Mouse (Mus musculus) limb, embryonic 12.5 days (tissue): ENCODE results near the gene Pard3. TPM values are rescaled to one million over a fixed set of nuclear protein-coding genes. Genes with fewer than 3 reads are reported as not detected.

Experiments used
- ATAC-seq: fragments of 200-750 bp; cut with Nextera tagmentation; 2 replicates; pipeline ENCODE4 v1.8.0; 2017; ENCODE audit warnings: low read depth, moderate TSS enrichment; ENCODE audit not compliant: insufficient number of reproducible peaks, insufficient read depth, low FRiP score, low TSS enrichment
- H3K27ac ChIP-seq: fragments of 300-500 bp; sonication (generic); 2 replicates; pipeline ENCODE4 v1.5.1; 2016; ENCODE audit warnings: mild to moderate bottlenecking, moderate library complexity
- H3K27me3 ChIP-seq: fragments of 300-500 bp; sonication (generic); 2 replicates; pipeline ENCODE4 v1.6.1; 2016; ENCODE audit warnings: mild to moderate bottlenecking, moderate library complexity
- H3K36me3 ChIP-seq: fragments of 300-500 bp; sonication (generic); 2 replicates; pipeline ENCODE4 v1.6.1; 2016; ENCODE audit warnings: mild to moderate bottlenecking, moderate library complexity
- H3K4me1 ChIP-seq: fragments of 300-500 bp; sonication (generic); replicated peaks from 2 replicates; pipeline ENCODE4 v1.6.1; 2016
- H3K4me2 ChIP-seq: fragments of 300-500 bp; sonication (generic); 2 replicates; pipeline ENCODE4 v1.6.1; 2016; ENCODE audit warnings: mild to moderate bottlenecking, moderate library complexity
- H3K4me3 ChIP-seq: fragments of 300-500 bp; sonication (generic); replicated peaks from 2 replicates; pipeline ENCODE4 v1.5.1; 2016; ENCODE audit warnings: mild to moderate bottlenecking
- H3K9ac ChIP-seq: fragments of 300-500 bp; sonication (generic); replicated peaks from 2 replicates; pipeline ENCODE4 v1.6.1; 2016; ENCODE audit warnings: mild to moderate bottlenecking, moderate library complexity
- H3K9me3 ChIP-seq: fragments of 300-500 bp; sonication (generic); 2 replicates; pipeline ENCODE4 v1.6.1; 2016; ENCODE audit warnings: mild to moderate bottlenecking, moderate library complexity
- WGBS: fragments of 180-500 bp; shearing (Covaris S2); methylation state at CpG from one replicate; pipeline ENCODE4 v1.1.7; 2016; 5-methylcytosine and 5-hydroxymethylcytosine counted together
- polyA plus RNA-seq: library from polyadenylated mRNA; unstranded; fragments of >200 nt; fragmentation: Nextera tagmentation; extraction: Ambion mirVana; gene quantifications from 2 replicates; pipeline ENCODE4 v1.2.1, GENCODE M21; 2016

Pard3 gene
- polyA plus RNA-seq, 1 experiment from 2014 or later: 50.6 TPM

DNA sequence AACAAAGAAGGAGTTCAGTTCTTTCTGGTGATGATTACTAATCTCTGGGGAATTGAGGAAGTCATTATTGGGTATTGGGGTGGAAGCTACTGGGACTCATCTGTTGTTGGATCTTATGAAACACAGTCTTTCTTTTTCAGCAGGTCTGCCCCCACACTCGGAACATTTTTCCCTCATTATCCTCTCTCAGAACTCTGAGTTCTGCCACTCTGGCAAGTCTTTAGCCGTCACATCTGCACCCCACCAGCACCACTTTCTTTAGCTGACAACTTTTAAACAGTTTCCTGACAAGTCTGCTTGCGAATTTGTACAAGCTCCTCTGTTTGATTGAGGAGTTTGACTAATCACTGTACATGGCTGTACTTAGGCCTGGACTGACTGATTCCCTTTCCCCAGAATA, 118.4 kb downstream of the Pard3 start:
- WGBS: 64% methylated on average over 3 of the region's 3 CpGs
- Histone ChIP-seq H3K36me3 (no peaks in the 10 kb centered on the region), H3K4me1 (peaks cover 50% of the 10 kb centered on the region), H3K27ac (no peak overlapping the region), H3K9me3 (no peaks in the 10 kb centered on the region), H3K9ac (no peak overlapping the region), H3K4me2 (no peak overlapping the region), H3K27me3 (no peaks in the 10 kb centered on the region), H3K4me3 (no peak overlapping the region)
- ATAC-seq: no peak

DNA sequence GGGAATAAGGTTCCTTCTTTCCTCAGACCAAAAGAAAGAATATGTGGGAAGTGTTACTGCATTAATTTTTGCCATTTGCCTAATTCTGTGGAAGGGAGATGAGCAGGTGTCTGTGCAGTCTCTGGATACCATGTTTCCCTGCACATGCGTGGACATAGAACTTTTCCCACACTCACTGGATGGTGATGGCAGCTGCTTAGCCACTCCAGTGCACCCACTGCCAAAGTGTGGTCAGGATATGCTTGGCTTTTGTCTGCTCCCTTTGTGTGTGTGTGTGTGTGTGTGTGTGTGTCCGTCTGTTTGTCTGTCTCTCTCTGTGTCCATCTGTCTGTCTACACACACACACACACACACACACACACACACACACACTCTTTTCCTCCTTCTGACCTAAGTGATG, 119.8 kb downstream of the Pard3 start:
- no peak overlapping the region for H3K4me2 ChIP-seq
- H3K36me3 ChIP-seq: no peaks in the 10 kb centered on the region
- no peaks in the 10 kb centered on the region for H3K9me3 ChIP-seq
- peaks cover 50% of the 10 kb centered on the region for H3K4me1 ChIP-seq
- H3K27me3 ChIP-seq: no peaks in the 10 kb centered on the region
- WGBS: 79% methylated on average over 2 of the region's 2 CpGs
- H3K4me3 ChIP-seq: no peak overlapping the region
- H3K9ac ChIP-seq: no peak overlapping the region
- no peak for ATAC-seq
- H3K27ac ChIP-seq: peak overlapping the region; percentile 26; the same call in 1 of the 2 replicates

DNA sequence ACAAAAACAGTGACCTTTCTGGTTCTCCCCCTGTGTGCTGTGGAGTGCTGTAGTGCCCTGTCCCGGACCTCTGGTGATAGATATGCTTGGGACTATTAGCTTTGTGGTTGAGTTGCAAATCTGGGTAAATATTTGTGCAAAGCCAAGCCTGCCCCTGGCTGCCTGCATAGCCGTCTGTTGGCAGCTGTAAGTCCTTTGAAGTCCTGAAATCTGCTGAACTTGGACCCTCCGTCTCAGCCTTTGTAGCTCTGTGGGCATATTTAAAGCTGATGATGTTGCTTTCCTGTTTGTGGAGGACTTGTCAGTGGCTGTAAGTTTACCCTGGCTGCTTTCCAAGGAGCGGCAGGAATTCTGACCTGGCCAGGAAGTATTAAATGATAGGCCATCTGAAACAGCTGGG, 120.3 kb downstream of the Pard3 start:
- Histone ChIP-seq H3K36me3 (no peaks in the 10 kb centered on the region), H3K4me1 (peaks cover 50% of the 10 kb centered on the region), H3K4me3 (no peak overlapping the region), H3K27ac (peak overlapping the region; percentile 26; the same call in 1 of the 2 replicates), H3K9ac (no peak overlapping the region), H3K27me3 (no peaks in the 10 kb centered on the region), H3K4me2 (no peak overlapping the region), H3K9me3 (no peaks in the 10 kb centered on the region)
- ATAC-seq: no peak
- WGBS: 6% methylated on average over 4 of the region's 4 CpGs

DNA sequence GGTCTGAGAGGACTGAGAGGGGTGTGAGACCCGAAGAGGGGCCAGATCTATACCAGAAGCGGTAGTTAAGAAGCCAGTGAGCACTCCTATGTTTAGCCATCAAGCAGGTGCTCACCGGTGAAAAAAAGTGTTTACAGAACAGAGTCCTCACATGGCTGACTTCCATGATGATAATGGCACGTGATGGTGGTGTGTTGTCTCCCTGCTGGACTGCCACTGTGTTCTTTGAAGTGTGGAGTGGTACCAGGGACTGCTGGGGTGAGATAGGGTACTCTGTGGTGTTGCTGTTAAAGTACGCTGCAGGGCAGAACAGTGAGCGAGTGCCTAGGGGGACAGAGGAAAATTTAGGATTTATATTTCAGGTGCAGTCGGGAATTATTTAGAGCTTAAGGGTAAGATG, 122.2 kb downstream of the Pard3 start:
- 47% methylated on average over 7 of the region's 7 CpGs for whole genome bisulfite sequencing
- H3K4me3 ChIP-seq: no peak overlapping the region
- H3K4me2 ChIP-seq: no peak overlapping the region
- H3K9ac ChIP-seq: no peak overlapping the region
- no peak for ATAC-seq
- no peaks in the 10 kb centered on the region for H3K36me3 ChIP-seq
- no peaks in the 10 kb centered on the region for H3K9me3 ChIP-seq
- no peak overlapping the region for H3K27ac ChIP-seq
- no peaks in the 10 kb centered on the region for H3K27me3 ChIP-seq
- H3K4me1 ChIP-seq: peaks cover 59% of the 10 kb centered on the region

DNA sequence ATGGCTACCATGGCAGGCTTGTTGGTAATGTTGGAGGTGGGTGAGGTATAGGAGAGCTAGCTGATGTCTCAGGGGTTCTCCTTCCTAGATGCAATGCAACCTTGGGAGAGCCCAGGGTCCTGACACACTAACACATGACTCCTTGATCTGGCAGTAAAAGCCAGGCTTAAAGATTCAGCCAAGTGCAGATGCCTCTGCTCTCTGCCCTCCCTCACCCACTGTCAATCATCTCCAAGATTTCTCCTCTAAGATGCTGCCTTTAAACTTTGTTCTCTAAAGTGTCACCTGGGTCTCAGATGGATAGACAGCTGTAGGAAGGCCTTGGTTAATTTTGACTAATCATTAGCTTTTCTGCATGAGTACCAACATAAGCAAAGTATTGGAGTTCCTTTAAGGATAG, 125.0 kb downstream of the Pard3 start:
- Histone ChIP-seq H3K4me1 (peaks cover 66% of the 10 kb centered on the region), H3K36me3 (no peaks in the 10 kb centered on the region), H3K9ac (no peak overlapping the region), H3K9me3 (no peaks in the 10 kb centered on the region), H3K27ac (no peak overlapping the region), H3K4me3 (no peak overlapping the region), H3K4me2 (no peak overlapping the region), H3K27me3 (no peaks in the 10 kb centered on the region)
- no peak for ATAC-seq

DNA sequence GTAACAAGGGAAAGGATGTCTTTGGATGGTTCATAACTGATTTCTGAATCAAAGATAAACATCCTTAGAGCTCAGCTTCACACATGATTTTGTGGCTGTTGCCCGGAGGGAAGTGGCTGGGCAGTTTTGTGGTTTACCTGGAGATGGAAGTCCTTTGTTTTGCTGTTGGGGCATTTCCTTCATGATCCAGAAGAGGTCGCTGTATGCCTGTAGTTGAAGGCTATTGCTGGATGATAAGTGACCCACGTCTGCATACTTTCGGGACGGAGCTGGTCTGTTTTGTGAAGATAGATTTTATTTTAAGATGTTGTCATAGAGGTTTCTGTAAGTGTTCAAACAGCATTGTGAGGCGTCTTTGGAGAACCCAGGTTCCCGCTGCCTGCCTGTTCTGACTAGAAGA, 126.7 kb downstream of the Pard3 start:
- peaks cover 64% of the 10 kb centered on the region for H3K4me1 ChIP-seq
- H3K36me3 ChIP-seq: no peaks in the 10 kb centered on the region
- no peaks in the 10 kb centered on the region for H3K27me3 ChIP-seq
- WGBS: 40% methylated on average over 7 of the region's 7 CpGs
- no peak overlapping the region for H3K9ac ChIP-seq
- H3K9me3 ChIP-seq: no peaks in the 10 kb centered on the region
- H3K4me2 ChIP-seq: no peak overlapping the region
- ATAC-seq: no peak
- no peak overlapping the region for H3K27ac ChIP-seq
- no peak overlapping the region for H3K4me3 ChIP-seq

DNA sequence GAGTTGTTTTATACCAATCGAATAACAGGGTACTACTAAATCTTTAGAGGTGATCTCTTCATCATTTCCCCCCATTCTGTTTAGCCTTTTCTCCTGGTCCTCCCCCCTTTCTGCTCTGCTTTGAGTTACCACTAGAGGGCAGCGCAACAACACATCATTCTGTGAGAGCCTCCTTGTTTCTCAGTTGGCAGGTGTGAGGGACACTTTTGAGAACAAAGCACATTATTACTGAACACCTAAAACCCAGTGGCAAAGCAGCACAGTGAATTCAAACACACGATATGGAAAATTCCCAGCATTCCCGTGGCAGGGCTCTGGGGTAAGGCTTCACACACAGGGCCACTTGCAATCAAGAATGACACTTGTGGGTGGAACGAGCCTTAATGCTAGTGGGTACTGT, 127.7 kb downstream of the Pard3 start:
- H3K4me3 ChIP-seq: no peak overlapping the region
- peaks cover 67% of the 10 kb centered on the region for H3K4me1 ChIP-seq
- ATAC-seq: no peak
- no peaks in the 10 kb centered on the region for H3K9me3 ChIP-seq
- no peak overlapping the region for H3K9ac ChIP-seq
- WGBS: 37% methylated on average over 5 of the region's 5 CpGs
- no peak overlapping the region for H3K27ac ChIP-seq
- H3K4me2 ChIP-seq: no peak overlapping the region
- no peaks in the 10 kb centered on the region for H3K27me3 ChIP-seq
- H3K36me3 ChIP-seq: no peaks in the 10 kb centered on the region

DNA sequence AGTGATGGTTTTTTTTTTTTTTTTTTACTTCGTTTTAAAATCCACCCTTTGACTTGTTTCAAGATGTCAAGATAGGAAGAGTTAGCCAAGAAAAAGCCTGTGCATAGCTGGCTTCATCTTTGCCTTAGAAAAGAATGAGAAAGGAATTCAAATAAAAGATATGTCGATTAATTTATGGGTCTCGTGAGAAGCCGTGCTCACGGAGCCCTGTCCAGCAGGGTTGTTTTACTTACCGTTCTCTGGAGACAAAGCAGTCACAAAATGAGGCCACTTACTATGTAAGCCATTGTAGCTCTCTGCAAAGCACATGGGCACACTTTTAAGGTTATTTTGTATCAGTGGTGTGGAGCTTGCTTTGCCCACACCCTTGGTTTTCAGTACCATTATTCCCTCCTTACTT, 128.1 kb downstream of the Pard3 start:
- Histone ChIP-seq H3K27me3 (no peaks in the 10 kb centered on the region), H3K4me1 (peaks cover 67% of the 10 kb centered on the region), H3K36me3 (no peaks in the 10 kb centered on the region), H3K27ac (no peak overlapping the region), H3K9ac (no peak overlapping the region), H3K4me2 (no peak overlapping the region), H3K9me3 (no peaks in the 10 kb centered on the region), H3K4me3 (no peak overlapping the region)
- ATAC-seq: no peak
- WGBS: 41% methylated on average over 6 of the region's 6 CpGs

DNA sequence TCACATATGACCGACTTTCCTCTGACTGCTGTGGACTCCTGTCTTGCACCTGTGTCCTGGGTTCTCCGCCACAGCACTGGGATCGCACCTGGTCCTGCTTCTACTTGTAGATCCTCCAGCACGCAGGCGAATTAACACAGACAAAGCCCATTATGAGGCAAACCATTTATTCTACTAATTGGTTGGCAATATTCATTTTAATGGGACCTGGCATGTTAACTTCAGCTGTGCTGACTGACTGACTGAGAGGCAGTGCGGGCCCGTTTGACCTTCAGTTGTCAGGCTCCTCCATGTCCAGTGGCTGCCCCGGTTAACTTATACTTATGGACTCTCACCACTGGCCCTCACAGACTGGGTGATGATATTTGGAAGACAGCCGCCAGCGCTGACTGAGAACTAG, 128.6 kb downstream of the Pard3 start:
- no peak overlapping the region for H3K4me2 ChIP-seq
- H3K4me1 ChIP-seq: peaks cover 70% of the 10 kb centered on the region
- WGBS: 66% methylated on average over 10 of the region's 10 CpGs
- H3K4me3 ChIP-seq: no peak overlapping the region
- H3K36me3 ChIP-seq: no peaks in the 10 kb centered on the region
- no peak for ATAC-seq
- H3K9ac ChIP-seq: no peak overlapping the region
- H3K27me3 ChIP-seq: no peaks in the 10 kb centered on the region
- no peak overlapping the region for H3K27ac ChIP-seq
- no peaks in the 10 kb centered on the region for H3K9me3 ChIP-seq

DNA sequence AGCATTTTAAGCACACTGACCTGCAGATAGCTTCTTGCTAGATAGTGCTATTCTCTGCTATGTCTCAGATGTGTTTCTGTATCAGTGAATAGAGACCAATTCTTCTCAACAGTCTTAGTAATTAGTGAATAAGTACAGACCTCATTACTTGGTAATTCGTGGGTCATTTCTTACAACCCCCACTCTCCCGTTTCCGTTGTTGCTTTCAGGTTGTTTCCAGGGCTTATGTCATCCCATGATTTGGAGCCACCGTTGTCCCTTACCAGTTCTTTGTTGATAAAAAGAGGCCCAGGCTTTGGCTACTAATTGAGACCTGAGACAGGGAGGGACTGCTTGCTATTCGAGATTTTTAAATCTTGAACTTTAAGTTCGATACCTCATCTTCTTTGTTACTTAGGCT, 129.7 kb downstream of the Pard3 start:
- Histone ChIP-seq H3K27me3 (no peaks in the 10 kb centered on the region), H3K9me3 (no peaks in the 10 kb centered on the region), H3K4me3 (no peak overlapping the region), H3K27ac (no peak overlapping the region), H3K9ac (no peak overlapping the region), H3K4me2 (no peak overlapping the region), H3K36me3 (no peaks in the 10 kb centered on the region), H3K4me1 (peaks cover 75% of the 10 kb centered on the region)
- ATAC-seq: no peak
- 63% methylated on average over 6 of the region's 6 CpGs for WGBS

DNA sequence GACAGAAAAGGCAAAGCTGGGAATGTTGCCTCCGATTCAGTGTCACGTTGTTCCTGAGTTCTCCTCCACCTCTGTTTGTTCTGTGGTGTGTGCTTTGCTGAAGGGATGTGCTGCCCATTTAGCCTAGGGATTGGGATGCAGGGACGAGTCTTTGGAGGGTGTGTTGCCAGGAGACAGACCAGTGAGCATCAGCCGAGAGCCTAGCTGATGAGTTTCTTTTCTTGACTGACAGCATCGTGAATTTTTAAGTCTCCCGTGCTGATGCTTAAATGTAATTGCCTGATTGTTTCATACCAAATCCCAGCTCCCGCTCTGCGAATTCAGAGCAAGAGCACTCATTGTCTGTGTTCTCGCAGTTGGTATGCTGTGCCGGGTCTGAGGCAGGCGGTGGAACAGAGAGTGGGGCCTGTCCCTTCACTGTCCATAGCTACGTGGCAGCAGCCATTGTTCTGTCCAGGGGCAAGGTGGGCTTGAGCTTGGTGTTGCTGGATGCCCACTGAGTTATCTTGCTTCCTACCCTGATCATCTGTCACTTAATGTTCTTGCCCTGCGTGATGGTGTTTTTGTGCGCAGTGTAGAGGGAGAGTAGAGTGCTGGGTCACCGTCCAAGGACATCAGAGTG, 131.2 kb downstream of the Pard3 start:
- Histone ChIP-seq H3K27me3 (no peaks in the 10 kb centered on the region), H3K36me3 (no peaks in the 10 kb centered on the region), H3K27ac (no peak overlapping the region), H3K4me3 (no peak overlapping the region), H3K9me3 (no peaks in the 10 kb centered on the region), H3K9ac (no peak overlapping the region), H3K4me1 (peaks cover 75% of the 10 kb centered on the region), H3K4me2 (no peak overlapping the region)
- ATAC-seq: no peak
- 86% methylated on average over 15 of the region's 15 CpGs for WGBS

DNA sequence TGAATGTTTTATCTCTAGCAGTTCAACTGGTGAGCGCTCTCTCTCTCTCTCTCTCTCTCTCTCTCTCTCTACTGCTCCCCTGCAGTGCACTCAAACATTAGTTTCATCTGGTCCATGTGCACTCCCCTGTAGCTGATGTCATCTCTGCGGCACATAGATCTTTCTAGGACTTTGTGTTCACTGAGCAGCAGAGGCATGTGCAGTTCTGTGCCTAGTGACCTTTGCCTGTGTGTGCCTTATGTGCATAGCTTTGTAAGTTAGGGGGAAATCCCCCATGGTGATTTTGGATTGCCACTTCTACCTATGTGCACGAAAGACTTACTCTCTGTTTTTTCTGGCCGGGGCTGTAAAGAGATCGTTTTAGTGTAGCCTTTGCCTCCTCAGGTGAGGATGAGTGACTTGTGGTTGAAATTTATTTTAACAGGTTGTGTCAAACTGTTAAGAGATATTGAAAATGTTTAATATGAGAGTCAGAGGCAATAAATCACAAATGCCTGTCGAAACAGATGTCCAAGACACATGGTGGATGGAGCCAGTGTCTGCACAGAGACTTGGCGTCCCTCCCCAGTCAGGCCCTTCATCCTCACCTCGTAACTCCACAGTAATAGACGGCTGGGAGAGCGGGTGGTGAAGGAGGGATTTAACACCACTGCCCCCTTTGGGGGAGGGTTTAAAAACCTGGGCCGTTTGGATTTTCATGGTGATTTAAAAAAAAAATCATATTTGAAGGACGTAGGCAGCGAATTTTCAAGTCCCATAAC, 133.0 kb downstream of the Pard3 start:
- Histone ChIP-seq H3K27me3 (no peaks in the 10 kb centered on the region), H3K4me3 (no peak overlapping the region), H3K36me3 (no peaks in the 10 kb centered on the region), H3K9me3 (no peaks in the 10 kb centered on the region), H3K9ac (no peak overlapping the region), H3K4me1 (peaks cover 63% of the 10 kb centered on the region), H3K27ac (peak overlapping the region; percentile 67; the same call in 1 of the 2 replicates), H3K4me2 (peak overlapping the region; percentile 16; the same call in 1 of the 2 replicates)
- WGBS: 14% methylated on average over 13 of the region's 13 CpGs
- ATAC-seq: peak; percentile 64; the same call in 1 of the 2 replicates
